Mouse (Mus musculus) heart, embryonic 14.5 days (tissue): ENCODE measurements around the gene Map2k5. TPM values are rescaled to one million over a fixed set of nuclear protein-coding genes. Genes with fewer than 3 reads are reported as not detected.
A peak's percentile ranks its signal among the peaks of the same experiment; 100 is the strongest.

Source experiments
- ATAC-seq: fragments of 200-750 bp; cut with Nextera tagmentation; 2 replicates; pipeline ENCODE4 v1.8.0; 2017; ENCODE audit warnings: low read depth, moderate TSS enrichment; ENCODE audit not compliant: insufficient number of reproducible peaks, insufficient read depth, low FRiP score
- H3K27ac ChIP-seq, 2 experiments: fragments of 200-500 bp in 1 of 2; fragments of 300-500 bp in 1 of 2; sonication (generic) in 1 of 2; replicated peaks in 1 of 2; 2 replicates each; pipeline ENCODE4 v1.5.1; 2012 to 2014; ENCODE audit warnings: low read depth in 2 of 2, low read length in 2 of 2, control low read depth in 1 of 2, mild to moderate bottlenecking in 1 of 2, mixed read lengths in 1 of 2; ENCODE audit not compliant: control insufficient read depth in 1 of 2, insufficient read depth in 1 of 2
- H3K27me3 ChIP-seq: fragments of 300-500 bp; sonication (generic); 2 replicates; pipeline ENCODE4 v1.6.1; 2014; ENCODE audit warnings: mild to moderate bottlenecking, low read length, control low read depth; ENCODE audit not compliant: control insufficient read depth, insufficient read depth
- H3K36me3 ChIP-seq: fragments of 300-500 bp; sonication (generic); 2 replicates; pipeline ENCODE4 v1.6.1; 2014; ENCODE audit warnings: mild to moderate bottlenecking, control low read depth, low read length, mixed read lengths; ENCODE audit not compliant: control insufficient read depth, insufficient read depth
- H3K4me1 ChIP-seq, 2 experiments: fragments of 200-500 bp in 1 of 2; fragments of 300-500 bp in 1 of 2; sonication (generic) in 1 of 2; 2 replicates each; pipeline ENCODE4 v1.6.1; 2012 to 2014; ENCODE audit warnings: low read length in 2 of 2, control low read depth in 1 of 2, mixed read lengths in 1 of 2; ENCODE audit not compliant: control insufficient read depth in 2 of 2, insufficient read depth in 2 of 2
- H3K4me2 ChIP-seq: fragments of 300-500 bp; sonication (generic); 2 replicates; pipeline ENCODE4 v1.6.1; 2014; ENCODE audit warnings: mild to moderate bottlenecking, low read length
- H3K4me3 ChIP-seq, 2 experiments: fragments of 200-500 bp in 1 of 2; fragments of 300-500 bp in 1 of 2; sonication (generic) in 1 of 2; 2 replicates each; pipeline ENCODE4 v1.5.1; 2012 to 2014; ENCODE audit warnings: low read length in 2 of 2, mild to moderate bottlenecking in 2 of 2, control low read depth in 1 of 2, low read depth in 1 of 2, moderate library complexity in 1 of 2; ENCODE audit not compliant: control insufficient read depth in 1 of 2, insufficient read depth in 1 of 2
- H3K9ac ChIP-seq: fragments of 300-500 bp; sonication (generic); 2 replicates; pipeline ENCODE4 v1.6.1; 2014; ENCODE audit warnings: mild to moderate bottlenecking, low read length
- H3K9me3 ChIP-seq: fragments of 300-500 bp; sonication (generic); 2 replicates; pipeline ENCODE4 v1.6.1; 2016; ENCODE audit warnings: low read length, control low read depth; ENCODE audit not compliant: control insufficient read depth
- WGBS: fragments of 180-500 bp; shearing (Covaris S2); extraction: QIAGEN DNeasy Blood & Tissue Kit; methylation state at CpG from one replicate; pipeline ENCODE4 v1.1.7; 2014; 5-methylcytosine and 5-hydroxymethylcytosine counted together
- polyA plus RNA-seq: library from polyadenylated mRNA; unstranded; fragments of >200 nt; fragmentation: Nextera tagmentation; extraction: Ambion mirVana; gene quantifications from 2 replicates; pipeline ENCODE4 v1.2.1, GENCODE M21; 2014

The Map2k5 gene
- polyA plus RNA-seq, 1 experiment from 2014 or later, result 32.5 TPM

DNA sequence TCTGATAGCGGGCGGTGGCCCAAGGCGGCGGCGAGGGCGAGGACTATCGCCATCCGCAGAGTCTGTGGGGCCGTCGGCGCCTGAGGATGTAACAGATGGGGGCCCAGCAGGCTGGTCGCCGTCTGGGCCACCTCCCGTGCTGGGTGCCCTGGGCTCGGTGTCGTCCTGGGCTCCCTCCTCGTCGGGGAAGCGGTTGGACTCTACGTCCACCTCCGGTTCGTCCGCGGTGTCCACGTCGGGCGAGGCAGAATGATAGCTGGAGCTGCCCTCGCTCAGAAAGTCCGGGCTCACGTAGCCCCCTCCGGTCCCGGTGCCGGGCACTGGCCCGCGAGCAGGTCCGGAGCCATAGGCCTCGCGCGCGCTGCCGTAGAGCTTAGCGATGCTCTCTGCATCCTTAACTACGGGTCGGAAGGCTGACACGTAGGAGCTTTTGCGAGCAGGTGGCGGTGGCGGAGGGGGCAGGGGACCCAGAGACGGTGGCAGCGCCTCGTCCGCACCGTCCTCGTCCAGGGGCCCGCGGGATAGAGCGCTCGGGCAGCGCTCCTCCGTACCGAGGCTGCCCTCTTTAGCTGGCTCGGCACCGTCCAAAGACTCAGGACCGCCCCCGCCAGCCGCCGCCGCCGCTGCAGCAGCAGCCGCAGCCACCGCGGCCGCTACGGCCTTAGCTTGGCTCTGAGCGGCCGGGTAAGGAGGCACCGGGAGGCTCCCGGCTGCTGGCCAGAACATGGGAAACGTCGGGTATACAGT is 233.0 kb downstream of the Map2k5 start:
- Histone ChIP-seq H3K4me2 (peak overlapping the region; percentile 56), H3K4me3 (peak overlapping the region; percentile 4 to 34; a peak in 3 of 4 replicates), H3K27ac (no peak overlapping the region), H3K36me3 (no peaks in the 10 kb centered on the region), H3K27me3 (peaks cover 100% of the 10 kb centered on the region), H3K4me1 (peaks cover 3 to 47% of the 10 kb centered on the region in 2 experiments; a peak in 3 of 4 replicates), H3K9ac (no peak overlapping the region), H3K9me3 (no peaks in the 10 kb centered on the region)
- no peak for ATAC-seq
- WGBS, result 1% methylated on average over 79 of the region's 80 CpGs

DNA sequence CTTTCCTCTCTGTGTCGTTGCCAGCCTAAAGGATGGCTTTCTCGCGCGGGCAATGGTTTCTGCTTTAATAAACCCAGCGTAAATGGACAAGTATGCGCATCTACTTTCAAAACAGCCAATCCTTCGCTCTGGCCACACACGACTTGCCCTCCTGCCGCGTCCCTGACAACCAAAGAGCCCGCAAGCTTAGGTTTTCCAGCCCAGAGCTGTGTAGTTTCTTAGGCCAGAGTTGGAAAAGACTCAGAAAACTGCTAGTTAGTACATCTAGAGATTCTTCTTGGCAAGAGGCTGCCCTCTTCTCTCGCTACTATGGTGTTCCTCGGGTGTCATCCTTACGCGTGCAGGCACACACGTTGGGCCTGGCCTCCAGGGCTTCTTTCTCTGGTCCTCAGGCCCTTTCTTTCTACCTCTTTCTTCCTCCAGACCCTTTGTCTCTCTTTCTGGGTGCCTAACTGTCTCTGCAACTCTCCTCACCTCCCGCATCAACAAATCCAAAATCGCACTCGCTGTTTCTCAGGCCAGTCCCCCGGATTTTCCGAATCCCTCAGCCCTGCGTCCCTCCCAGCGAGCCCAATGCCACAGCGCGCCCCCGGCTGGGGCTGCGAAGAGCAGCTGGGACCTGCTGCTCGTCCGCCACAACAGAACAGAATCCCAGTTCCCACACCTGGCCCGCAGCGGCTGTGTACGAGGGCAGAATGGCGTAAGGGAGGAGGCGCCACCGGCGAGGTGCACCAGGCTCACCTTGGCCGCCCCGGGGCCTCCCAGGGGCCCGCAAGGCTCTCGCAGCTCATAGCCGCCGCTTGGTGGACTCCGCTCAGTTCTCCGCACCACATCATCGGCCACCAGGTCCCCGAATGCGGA is 233.8 kb downstream of the Map2k5 start:
- peak overlapping the region; percentile 56 for H3K4me2 ChIP-seq
- 1% methylated on average over 47 of the region's 47 CpGs for WGBS
- H3K9me3 ChIP-seq, result no peaks in the 10 kb centered on the region
- H3K4me1 ChIP-seq, result peaks cover 5 to 45% of the 10 kb centered on the region in 2 experiments; a peak in 3 of 4 replicates
- peak overlapping the region in 1 of 2 experiments; percentile 34; a peak in 2 of 4 replicates for H3K4me3 ChIP-seq
- peaks cover 100% of the 10 kb centered on the region for H3K27me3 ChIP-seq
- no peak for ATAC-seq
- no peak overlapping the region for H3K27ac ChIP-seq
- no peak overlapping the region for H3K9ac ChIP-seq
- no peaks in the 10 kb centered on the region for H3K36me3 ChIP-seq

DNA sequence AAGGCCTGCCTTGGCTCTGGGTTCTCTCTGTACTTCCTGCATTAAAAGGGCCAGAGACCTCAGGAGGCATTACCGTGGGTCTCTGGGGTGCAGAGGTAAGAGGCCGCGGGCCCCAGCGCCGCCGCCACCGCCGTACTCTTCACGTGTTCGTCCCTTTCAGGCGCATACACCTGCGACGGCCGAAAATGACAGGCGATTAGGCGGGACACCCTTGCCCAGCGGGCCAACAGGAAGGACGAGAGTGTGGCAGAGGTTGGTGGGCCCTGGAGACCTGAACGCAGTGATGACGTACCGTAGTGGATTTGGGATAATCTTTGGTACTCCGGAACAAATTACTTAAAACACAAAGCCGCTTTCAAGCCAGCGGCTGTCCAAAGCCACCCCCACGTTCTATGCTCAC is 234.5 kb downstream of the Map2k5 start:
- no peak for ATAC-seq
- Histone ChIP-seq H3K36me3 (no peaks in the 10 kb centered on the region), H3K9me3 (no peaks in the 10 kb centered on the region), H3K4me2 (0 out of 2 replicates have a peak overlapping the region, but pooled peaks have one; percentile 56), H3K27ac (no peak overlapping the region), H3K9ac (no peak overlapping the region), H3K4me3 (peak overlapping the region in 1 of 2 experiments; percentile 34; a peak in 1 of 4 replicates), H3K4me1 (peaks cover 8 to 44% of the 10 kb centered on the region in 2 experiments; a peak in 3 of 4 replicates), H3K27me3 (peaks cover 100% of the 10 kb centered on the region)
- WGBS, result under 1% methylated on average over 25 of the region's 25 CpGs

DNA sequence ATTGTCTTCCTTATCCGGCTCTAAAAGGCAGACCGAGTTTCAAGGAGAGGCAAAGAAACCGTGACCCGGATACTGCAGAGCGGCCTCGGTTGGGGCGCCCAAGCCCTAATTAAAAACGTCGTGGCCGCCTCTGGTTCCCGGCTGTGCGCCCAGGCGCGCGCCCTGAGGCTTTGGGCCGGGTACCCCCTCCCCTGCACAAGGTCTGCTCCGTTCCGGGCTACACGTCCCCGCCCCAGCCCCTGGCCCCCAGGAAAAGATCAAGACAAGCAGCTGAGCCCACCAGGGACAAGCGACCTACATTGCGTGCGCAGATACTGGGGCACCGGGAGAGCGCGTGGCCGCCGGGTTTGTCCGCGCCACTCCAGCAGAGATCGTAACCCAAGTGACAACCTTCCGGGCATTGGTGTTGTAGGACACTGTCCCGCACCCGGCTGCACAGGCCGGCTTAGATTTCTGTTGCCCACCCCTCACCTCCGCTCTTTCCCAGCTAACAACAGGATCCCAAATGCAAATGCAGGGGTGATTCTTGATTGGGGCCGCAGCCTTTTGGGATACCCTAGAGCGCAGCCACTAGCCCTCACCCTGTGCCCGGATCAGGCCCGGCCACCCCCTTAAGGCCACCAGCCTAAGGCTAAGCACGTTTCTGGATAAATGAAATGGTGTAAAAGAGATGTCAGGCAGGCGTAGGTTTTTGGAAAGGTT is 235.2 kb downstream of the Map2k5 start:
- Histone ChIP-seq H3K9me3 (no peaks in the 10 kb centered on the region), H3K36me3 (no peaks in the 10 kb centered on the region), H3K9ac (no peak overlapping the region), H3K27me3 (peaks cover 100% of the 10 kb centered on the region), H3K4me3 (peak overlapping the region in 1 of 2 experiments; percentile 34; a peak in 1 of 4 replicates), H3K4me1 (peaks cover 8 to 46% of the 10 kb centered on the region in 2 experiments; a peak in 3 of 4 replicates), H3K27ac (no peak overlapping the region), H3K4me2 (peak overlapping the region; percentile 34)
- under 1% methylated on average over 42 of the region's 42 CpGs for WGBS
- no peak for ATAC-seq

DNA sequence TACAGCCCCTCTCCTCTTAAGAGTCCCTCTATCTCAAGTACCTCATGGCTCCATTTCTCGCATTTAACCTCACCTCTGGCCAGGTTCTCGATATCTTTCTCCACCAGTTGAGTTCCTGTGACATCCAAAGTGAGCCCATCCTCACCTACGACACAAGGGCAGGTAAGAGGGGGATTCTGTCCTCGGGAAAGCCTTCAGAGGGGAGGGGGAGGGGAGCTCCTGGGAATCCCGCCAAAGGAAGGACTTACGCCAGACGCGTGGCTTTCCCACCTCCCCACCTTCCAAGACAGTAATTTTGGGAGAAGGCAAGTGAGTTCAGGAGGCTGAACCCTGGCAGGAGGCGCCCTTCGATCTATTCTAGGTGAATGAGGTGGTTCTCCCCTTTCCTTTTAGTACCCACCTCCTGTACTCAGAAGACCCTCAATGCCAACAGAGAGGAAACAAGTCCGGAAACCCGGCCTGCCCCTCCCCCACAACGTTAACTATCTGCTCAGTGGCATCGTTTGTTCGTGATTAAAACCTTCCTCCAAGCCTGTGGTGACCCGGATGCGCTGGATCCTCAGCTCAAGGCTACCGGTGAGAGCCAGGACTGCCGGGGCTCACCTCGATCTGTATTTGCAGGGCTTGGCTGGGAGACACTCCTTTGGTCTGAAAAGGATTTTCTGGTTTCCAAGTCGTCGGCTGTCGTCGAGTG is 235.9 kb downstream of the Map2k5 start:
- H3K4me1 ChIP-seq, result peaks cover 8 to 44% of the 10 kb centered on the region in 2 experiments; a peak in 3 of 4 replicates
- WGBS, result 1% methylated on average over 24 of the region's 24 CpGs
- H3K27me3 ChIP-seq, result peaks cover 100% of the 10 kb centered on the region
- no peaks in the 10 kb centered on the region for H3K9me3 ChIP-seq
- no peaks in the 10 kb centered on the region for H3K36me3 ChIP-seq
- H3K4me3 ChIP-seq, result peak overlapping the region in 1 of 2 experiments; percentile 13; a peak in 1 of 4 replicates
- peak overlapping the region; percentile 34; the same call in 1 of the 2 replicates for H3K4me2 ChIP-seq
- no peak for ATAC-seq
- no peak overlapping the region for H3K9ac ChIP-seq
- no peak overlapping the region for H3K27ac ChIP-seq

DNA sequence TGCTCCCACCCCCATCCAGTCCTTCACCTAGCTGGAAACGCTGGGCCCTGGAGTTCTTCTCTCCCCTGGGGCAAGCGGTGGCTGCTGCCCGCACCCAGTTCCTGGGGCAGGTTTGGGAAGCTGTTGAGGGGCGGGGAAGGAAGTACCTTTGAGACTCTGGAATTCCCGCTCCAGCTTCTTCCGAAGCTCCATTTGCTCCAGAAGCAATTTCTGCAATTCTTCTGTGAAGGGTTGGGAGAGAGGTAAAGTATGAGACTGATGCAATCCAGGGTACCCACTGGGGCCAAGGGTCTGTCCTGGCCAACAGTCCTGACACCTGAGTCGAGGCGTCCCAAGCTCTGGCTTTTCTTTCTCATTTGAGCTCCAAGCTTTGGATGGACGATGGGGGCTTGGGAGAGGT is 237.5 kb downstream of the Map2k5 start:
- peaks cover 8 to 36% of the 10 kb centered on the region in 2 experiments; a peak in 3 of 4 replicates for H3K4me1 ChIP-seq
- no peaks in the 10 kb centered on the region for H3K36me3 ChIP-seq
- no peak for ATAC-seq
- H3K27me3 ChIP-seq, result peaks cover 99% of the 10 kb centered on the region
- no peak overlapping the region for H3K9ac ChIP-seq
- no peak overlapping the region for H3K4me3 ChIP-seq
- H3K4me2 ChIP-seq, result no peak overlapping the region
- H3K27ac ChIP-seq, result no peak overlapping the region
- H3K9me3 ChIP-seq, result no peaks in the 10 kb centered on the region
- 2% methylated on average over 9 of the region's 9 CpGs for WGBS
